Comparison of ENCODE assay signal across 9 mouse cellular contexts in genomic region chr2:169961463-169962230, GRCm38 (mm10).
DNase-seq lines count a peak whose midpoint lies in the region; ATAC-seq and TF ChIP-seq lines count a peak whose summit lies in the region.
"Had no signal": no experiment of that assay in that cellular context is flagged by ENCODE, and none has a peak within 500 bp of the region (broad histone marks: within the 10 kb centered on the region; RNA-seq: fewer than 3 reads in every experiment).

No protein-coding gene starts in this region.

- ATAC-seq in forebrain, postnatal 0 days, result peak; percentile 90
- no peak for ATAC-seq in limb, embryonic 15.5 days (ENCODE audit: insufficient number of reproducible peaks, low FRiP score, low TSS enrichment, low read depth)
- ATAC-seq in stomach, embryonic 16.5 days (ENCODE audit: insufficient read depth, low FRiP score), result no peak

- 11% methylated on average over 24 of the region's 24 CpGs for WGBS in forebrain, postnatal 0 days
- WGBS in limb, embryonic 15.5 days, result 17% methylated on average over 24 of the region's 24 CpGs
- WGBS in stomach, embryonic 16.5 days, result 22% methylated on average over 24 of the region's 24 CpGs

- DNase-seq in testis, postnatal 10 days (ENCODE audit: low spot score), result no peak
- DNase-seq in forebrain, postnatal 0 days, result peak; percentile 77
- no peak for DNase-seq in thymus, postnatal 25 days
- DNase-seq in thymus, postnatal 36 days, result no peak
- no peak for DNase-seq in kidney, postnatal 14 days

- H3K9me3 ChIP-seq in forebrain, postnatal 0 days (ENCODE audit: low read length), result no peaks in the 10 kb centered on the region
- H3K9me3 ChIP-seq in limb, embryonic 15.5 days, result no peaks in the 10 kb centered on the region
- H3K9me3 ChIP-seq in stomach, embryonic 16.5 days (replicated peaks; ENCODE audit: control insufficient read depth, low read length), result 0 out of 2 replicates have a peak, but pooled peaks cover 4% of the 10 kb centered on the region

- no peak overlapping the region; the same call in 1 of the 2 replicates for H3K27ac ChIP-seq in testis, adult 2 months (ENCODE audit: control insufficient read depth, insufficient read depth, low read depth, low read length)
- peak overlapping the region; percentile 57; the same call in 1 of the 2 replicates for H3K27ac ChIP-seq in forebrain, postnatal 0 days (ENCODE audit: low read depth, low read length)
- H3K27ac ChIP-seq in limb, embryonic 15.5 days, result no peak overlapping the region
- no peak overlapping the region for H3K27ac ChIP-seq in stomach, embryonic 16.5 days (ENCODE audit: low read length)
- H3K27ac ChIP-seq: liver, embryonic 14.5 days had no signal

- peaks cover 3% of the 10 kb centered on the region; the same call in 1 of the 2 replicates for H3K27me3 ChIP-seq in testis, adult 2 months (ENCODE audit: control insufficient read depth, insufficient read depth, low read length)
- H3K27me3 ChIP-seq in forebrain, postnatal 0 days (ENCODE audit: insufficient read depth, low read length), result no peaks in the 10 kb centered on the region
- no peaks in the 10 kb centered on the region for H3K27me3 ChIP-seq in limb, embryonic 15.5 days
- no peaks in the 10 kb centered on the region for H3K27me3 ChIP-seq in stomach, embryonic 16.5 days (ENCODE audit: control insufficient read depth, insufficient read depth, low read length)

- peak overlapping the region; percentile 39 for H3K9ac ChIP-seq in forebrain, postnatal 0 days
- H3K9ac ChIP-seq in limb, embryonic 15.5 days, result no peak overlapping the region
- peak overlapping the region; percentile 53; the same call in 1 of the 2 replicates for H3K9ac ChIP-seq in stomach, embryonic 16.5 days (ENCODE audit: low read length)
- H3K9ac ChIP-seq: liver, embryonic 14.5 days had no signal

- peak overlapping the region; percentile 64 for H3K4me2 ChIP-seq in forebrain, postnatal 0 days (ENCODE audit: low read depth)
- peak overlapping the region; percentile 58 for H3K4me2 ChIP-seq in limb, embryonic 15.5 days
- peak overlapping the region; percentile 53 for H3K4me2 ChIP-seq in stomach, embryonic 16.5 days (ENCODE audit: low read depth, low read length)

- peaks cover 10% of the 10 kb centered on the region for H3K4me1 ChIP-seq in testis, adult 2 months (ENCODE audit: control insufficient read depth, insufficient read depth, low read length)
- H3K4me1 ChIP-seq in forebrain, postnatal 0 days (ENCODE audit: insufficient read depth), result peaks cover 5% of the 10 kb centered on the region; the same call in 1 of the 2 replicates
- H3K4me1 ChIP-seq in limb, embryonic 15.5 days, result peaks cover 21% of the 10 kb centered on the region
- H3K4me1 ChIP-seq in stomach, embryonic 16.5 days (ENCODE audit: control insufficient read depth, insufficient read depth, low read length), result peaks cover 9% of the 10 kb centered on the region

- no peak for TF ChIP-seq CTCF in testis, adult 2 months (IDR thresholded peaks at IDR 0.05; ENCODE audit: control insufficient read depth, insufficient read depth, insufficient replicate concordance, low read depth, low read length)
- no peak for TF ChIP-seq CTCF in forebrain, postnatal 0 days (IDR thresholded peaks at IDR 0.05; ENCODE audit: low read depth)

- H3K36me3 ChIP-seq in testis, adult 2 months (ENCODE audit: control insufficient read depth, insufficient read depth, low read length), result no peaks in the 10 kb centered on the region
- no peaks in the 10 kb centered on the region for H3K36me3 ChIP-seq in forebrain, postnatal 0 days (ENCODE audit: insufficient read depth)
- H3K36me3 ChIP-seq in limb, embryonic 15.5 days, result no peaks in the 10 kb centered on the region
- H3K36me3 ChIP-seq in stomach, embryonic 16.5 days (ENCODE audit: control insufficient read depth, insufficient read depth, low read length), result no peaks in the 10 kb centered on the region

- no peak for TF ChIP-seq POLR2A in testis, adult 2 months (IDR thresholded peaks at IDR 0.05; ENCODE audit: control insufficient read depth, low read depth, low read length)

- peak overlapping the region; percentile 77 for H3K4me3 ChIP-seq in testis, adult 2 months (ENCODE audit: control insufficient read depth, low read depth, low read length)
- H3K4me3 ChIP-seq in forebrain, postnatal 0 days (ENCODE audit: low read depth, low read length), result peak overlapping the region; percentile 31
- peak overlapping the region; percentile 22 for H3K4me3 ChIP-seq in limb, embryonic 15.5 days
- peak overlapping the region; percentile 24 for H3K4me3 ChIP-seq in stomach, embryonic 16.5 days (replicated peaks; ENCODE audit: low read length)

Comparison
In these comparisons a context has a peak if more than half of its experiments do, and no peak if none do; other contexts are left out.
1. H3K4me3 ChIP-seq: peak in every context shown above with its lines; median percentile 77 in testis, adult 2 months; 31 in forebrain, postnatal 0 days; 24 in stomach, embryonic 16.5 days; 22 in limb, embryonic 15.5 days.